Mouse (Mus musculus) granulocyte monocyte progenitor cell, adult 5-6 weeks (primary cell): ENCODE results near the gene Nhlh2. TPM values are rescaled to one million over a fixed set of nuclear protein-coding genes. Genes with fewer than 3 reads are reported as not detected.

ENCODE experiments used
- total RNA-seq, 2 experiments: library from RNA; stranded (forward) in 1 of 2; stranded (reverse) in 1 of 2; fragments of 200-712, 200-1000 nt in 1 of 2; fragments of >200 nt in 1 of 2; fragmentation: Nextera tagmentation in 1 of 2; gene quantifications; 2 replicates each; pipeline ENCODE4 v1.2.3; 2014 to 2017

Gene Nhlh2
- total RNA-seq, 2 experiments from 2014 or later: not detected

Other genes starting within 250 kb of the Nhlh2 start
- gene Mab21l3, start 161.1 kb upstream of the Nhlh2 start, total RNA-seq (2014; fragmentation: Nextera tagmentation): not detected in 2 replicates
- 0.05 TPM in 1 of 2 replicates, not detected in the other for gene Mab21l3, start 161.1 kb upstream of the Nhlh2 start, total RNA-seq (2017)
- 5.1 and 11.0 TPM in 2 replicates for gene Slc22a15, start 85.6 kb upstream of the Nhlh2 start, total RNA-seq (2014; fragmentation: Nextera tagmentation)
- gene Slc22a15, start 85.6 kb upstream of the Nhlh2 start, total RNA-seq (2017): 4.4 and 4.5 TPM in 2 replicates
- not detected in 2 replicates for gene Casq2, start 76.3 kb downstream of the Nhlh2 start, total RNA-seq (2014; fragmentation: Nextera tagmentation)
- not detected in 2 replicates for gene Casq2, start 76.3 kb downstream of the Nhlh2 start, total RNA-seq (2017)
- gene Vangl1, start 194.6 kb downstream of the Nhlh2 start, total RNA-seq (2014; fragmentation: Nextera tagmentation): 1.5 TPM in 1 of 2 replicates, not detected in the other
- gene Vangl1, start 194.6 kb downstream of the Nhlh2 start, total RNA-seq (2017): 1.0 and 4.4 TPM in 2 replicates